Mouse (Mus musculus): ENCODE measurements around the gene Pomt1. TPM values are rescaled to one million over a fixed set of nuclear protein-coding genes. Genes with fewer than 3 reads are reported as not detected.

The Pomt1 gene
- polyA plus RNA-seq, 1 experiment from 2014 or later = 15.5 TPM

GRCm38 (mm10) chr2:32304145-32304832 lies 67.9 kb downstream of the Pomt1 start:
- Histone ChIP-seq H3K27ac (replicated peaks; ENCODE audit: low read depth, low read length) (no peak overlapping the region), H3K27me3 (ENCODE audit: control insufficient read depth, insufficient read depth, low read length) (no peaks in the 10 kb centered on the region), H3K36me3 (replicated peaks; ENCODE audit: control insufficient read depth, insufficient read depth, low read depth, low read length) (peaks cover 7% of the 10 kb centered on the region), H3K9ac (replicated peaks; ENCODE audit: low read length) (no peak overlapping the region), H3K9me3 (replicated peaks; ENCODE audit: control insufficient read depth, low read length) (no peaks in the 10 kb centered on the region), H3K4me1 (ENCODE audit: control insufficient read depth, insufficient read depth, low read length) (no peaks in the 10 kb centered on the region), H3K4me2 (ENCODE audit: low read depth, low read length) (no peak overlapping the region), H3K4me3 (ENCODE audit: low read depth, low read length) (no peak overlapping the region)
- ATAC-seq (replicated peaks; ENCODE audit: insufficient number of reproducible peaks, low FRiP score, low TSS enrichment, low read depth) (0 out of 2 replicates have a peak, but pooled peaks have one; percentile 66), DNase-seq (ENCODE audit: low spot score) (peak; percentile 77)
- 59% methylated on average over 8 of the region's 8 CpGs for WGBS

Other genes with a start within 250 kb of the Pomt1 start
- 1.8 and 1.9 TPM in 2 replicates for gene Fam78a, start 151.7 kb upstream of the Pomt1 start, polyA plus RNA-seq (2014; fragmentation: Nextera tagmentation; extraction: Ambion mirVana)
- gene Plpp7, start 141.1 kb upstream of the Pomt1 start, polyA plus RNA-seq (2014; fragmentation: Nextera tagmentation; extraction: Ambion mirVana) = 3.5 TPM in 2 replicates
- 46.2 and 48.6 TPM in 2 replicates for gene Prrc2b, start 85.5 kb upstream of the Pomt1 start, polyA plus RNA-seq (2014; fragmentation: Nextera tagmentation; extraction: Ambion mirVana)
- 57.2 and 64.2 TPM in 2 replicates for gene Uck1, start 23.6 kb downstream of the Pomt1 start, polyA plus RNA-seq (2014; fragmentation: Nextera tagmentation; extraction: Ambion mirVana)
- gene Golga2, start 50.8 kb downstream of the Pomt1 start, polyA plus RNA-seq (2014; fragmentation: Nextera tagmentation; extraction: Ambion mirVana) = 14.9 and 15.2 TPM in 2 replicates
- 392 and 406 TPM in 2 replicates for gene Swi5, start 51.5 kb downstream of the Pomt1 start, polyA plus RNA-seq (2014; fragmentation: Nextera tagmentation; extraction: Ambion mirVana)
- gene Ciz1, start 115.7 kb downstream of the Pomt1 start, polyA plus RNA-seq (2014; fragmentation: Nextera tagmentation; extraction: Ambion mirVana) = 41.1 and 46.0 TPM in 2 replicates
- 31.0 and 35.3 TPM in 2 replicates for gene Dnm1, start 116.7 kb downstream of the Pomt1 start, polyA plus RNA-seq (2014; fragmentation: Nextera tagmentation; extraction: Ambion mirVana)
- 41.3 and 41.5 TPM in 2 replicates for gene 1110008P14Rik, start 145.3 kb downstream of the Pomt1 start, polyA plus RNA-seq (2014; fragmentation: Nextera tagmentation; extraction: Ambion mirVana)
- gene Lcn2, start 151.7 kb downstream of the Pomt1 start, polyA plus RNA-seq (2014; fragmentation: Nextera tagmentation; extraction: Ambion mirVana) = 0.95 and 1.2 TPM in 2 replicates
- gene Ptges2, start 159.3 kb downstream of the Pomt1 start, polyA plus RNA-seq (2014; fragmentation: Nextera tagmentation; extraction: Ambion mirVana) = 31.7 and 33.0 TPM in 2 replicates
- 5.0 and 6.0 TPM in 2 replicates for gene Naif1, start 213.9 kb downstream of the Pomt1 start, polyA plus RNA-seq (2014; fragmentation: Nextera tagmentation; extraction: Ambion mirVana)
- 20.6 and 21.7 TPM in 2 replicates for gene Slc25a25, start 214.9 kb downstream of the Pomt1 start, polyA plus RNA-seq (2014; fragmentation: Nextera tagmentation; extraction: Ambion mirVana)